Mouse (Mus musculus) midbrain, embryonic 10.5 days (tissue): ENCODE results near the gene Taf5. TPM values are rescaled to one million over a fixed set of nuclear protein-coding genes. Genes with fewer than 3 reads are reported as not detected.

Experiments used
- DNase-seq: peaks from one replicate; pipeline ENCODE4 v3.0.0-alpha.2; 2017; ENCODE audit warnings: low spot score
- H3K27ac ChIP-seq: fragments of 300-500 bp; sonication (generic); replicated peaks from 2 replicates; pipeline ENCODE4 v1.5.1; 2016; ENCODE audit warnings: mild to moderate bottlenecking
- H3K27me3 ChIP-seq: fragments of 300-500 bp; sonication (generic); 2 replicates; pipeline ENCODE4 v1.6.1; 2016; ENCODE audit warnings: low read depth, mild to moderate bottlenecking; ENCODE audit not compliant: poor library complexity, severe bottlenecking
- H3K36me3 ChIP-seq: fragments of 300-500 bp; sonication (generic); 2 replicates; pipeline ENCODE4 v1.6.1; 2016; ENCODE audit warnings: mild to moderate bottlenecking, moderate library complexity
- H3K4me1 ChIP-seq: fragments of 300-500 bp; sonication (generic); 2 replicates; pipeline ENCODE4 v1.6.1; 2016
- H3K4me3 ChIP-seq: fragments of 300-500 bp; sonication (generic); 2 replicates; pipeline ENCODE4 v1.5.1; 2016; ENCODE audit warnings: mild to moderate bottlenecking, moderate library complexity
- H3K9me3 ChIP-seq: fragments of 300-500 bp; sonication (generic); replicated peaks from 2 replicates; pipeline ENCODE4 v1.6.1; 2016; ENCODE audit warnings: mild to moderate bottlenecking
- WGBS: fragments of 180-500 bp; shearing (Covaris S2); methylation state at CpG from one replicate; pipeline ENCODE4 v1.1.7; 2016; 5-methylcytosine and 5-hydroxymethylcytosine counted together
- polyA plus RNA-seq: library from polyadenylated mRNA; unstranded; fragments of >200 nt; fragmentation: Nextera tagmentation; extraction: Ambion mirVana; gene quantifications from 2 replicates; pipeline ENCODE4 v1.2.1, GENCODE M21; 2016

Taf5 gene
- 6.8 and 7.1 TPM in 2 replicates for polyA plus RNA-seq

- no peaks in the 10 kb centered on the region for H3K9me3 ChIP-seq
- no peaks in the 10 kb centered on the region for H3K27me3 ChIP-seq
- H3K36me3 ChIP-seq: peaks cover 18% of the 10 kb centered on the region
- peak; percentile 98 for DNase-seq
- peak within 1 kb of the TSS; percentile 94 for H3K27ac ChIP-seq
- WGBS: 11% methylated on average over 49 of the region's 49 CpGs
- peaks cover 12% of the 10 kb centered on the region for H3K4me1 ChIP-seq
- H3K4me3 ChIP-seq: peak within 1 kb of the TSS; percentile 100
Observed at GRCm38 (mm10) chr19:47067096-47067882, at the start of gene Taf5. Taf5 (plus strand) TSS chr19:47067746.

DNA sequence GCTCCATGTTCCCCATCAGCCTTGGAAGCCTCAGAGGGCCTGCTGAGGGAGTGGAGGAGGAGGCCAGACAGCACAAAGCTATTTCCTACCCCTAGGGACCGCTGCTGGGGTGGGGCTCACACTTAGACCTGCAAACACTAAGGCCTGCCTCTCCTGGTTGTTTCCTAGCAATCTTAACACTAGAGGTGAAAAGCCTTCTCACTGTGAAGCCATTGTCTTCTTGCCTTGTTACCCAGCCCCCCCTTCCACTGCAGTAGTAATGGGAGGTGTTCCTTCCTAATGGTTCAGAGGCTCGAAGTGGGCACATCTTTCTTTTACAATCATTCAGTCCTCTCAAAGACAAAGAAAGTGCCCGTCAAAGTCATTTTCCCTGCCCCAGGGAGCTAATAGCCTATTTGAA, 49.7 kb upstream of the Taf5 start:
- no peak for DNase-seq
- peak overlapping the region; percentile 71 for H3K27ac ChIP-seq
- H3K4me1 ChIP-seq: peaks cover 48% of the 10 kb centered on the region
- H3K9me3 ChIP-seq: no peaks in the 10 kb centered on the region
- WGBS: 6% methylated on average over 3 of the region's 3 CpGs
- H3K4me3 ChIP-seq: peak overlapping the region; percentile 60
- peaks cover 63% of the 10 kb centered on the region for H3K27me3 ChIP-seq
- 0 out of 2 replicates have a peak, but pooled peaks cover 6% of the 10 kb centered on the region for H3K36me3 ChIP-seq

DNA sequence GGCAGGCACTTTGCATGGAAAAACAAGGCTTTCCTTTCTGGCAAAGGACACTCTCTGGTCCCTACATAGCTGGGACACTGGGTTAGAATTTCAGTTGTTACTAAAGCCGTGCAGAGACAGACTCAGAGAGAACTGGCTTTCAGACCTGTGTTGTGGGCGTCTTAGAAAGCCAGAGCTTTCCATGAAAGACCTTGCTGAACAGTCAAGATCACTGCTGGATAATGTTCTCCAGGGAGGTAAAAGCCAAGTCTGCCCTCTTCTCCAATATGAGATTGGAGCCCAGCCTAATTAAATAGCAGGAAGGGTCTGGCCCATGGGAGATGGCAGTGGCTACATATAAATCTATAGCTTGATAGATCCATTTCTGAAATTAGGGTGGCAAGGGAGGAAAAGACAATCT, 49.2 kb upstream of the Taf5 start:
- Histone ChIP-seq H3K27ac (peak overlapping the region; percentile 71), H3K4me3 (peak overlapping the region; percentile 60), H3K27me3 (peaks cover 58% of the 10 kb centered on the region), H3K9me3 (no peaks in the 10 kb centered on the region), H3K4me1 (peaks cover 47% of the 10 kb centered on the region), H3K36me3 (peaks cover 9% of the 10 kb centered on the region; the same call in 1 of the 2 replicates)
- WGBS: 32% methylated on average over 2 of the region's 2 CpGs
- DNase-seq: no peak

DNA sequence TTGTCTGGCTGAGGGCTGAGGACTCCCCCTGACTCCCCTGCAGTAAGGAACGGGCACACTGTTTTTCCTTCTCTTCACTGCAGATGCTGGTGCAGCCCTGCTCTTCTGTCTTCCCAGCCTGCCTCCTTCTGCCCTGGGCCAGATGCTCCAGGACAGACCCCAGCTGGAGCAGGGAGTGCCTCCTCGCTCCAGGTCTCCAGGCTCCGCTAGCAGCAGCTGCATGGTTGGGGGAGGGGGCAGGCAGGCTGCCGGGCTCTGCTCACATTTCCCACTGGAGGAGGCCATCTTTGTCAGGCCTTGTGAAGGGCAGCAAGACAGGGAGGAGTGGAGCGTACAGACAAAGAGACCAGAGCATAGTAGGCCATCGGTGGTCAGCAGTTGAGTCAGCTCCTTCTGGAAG, 48.2 kb upstream of the Taf5 start:
- peaks cover 37% of the 10 kb centered on the region for H3K4me1 ChIP-seq
- DNase-seq: peak; percentile 57
- no peaks in the 10 kb centered on the region for H3K9me3 ChIP-seq
- peaks cover 48% of the 10 kb centered on the region for H3K27me3 ChIP-seq
- peaks cover 16% of the 10 kb centered on the region; the same call in 1 of the 2 replicates for H3K36me3 ChIP-seq
- 23% methylated on average over 6 of the region's 6 CpGs for WGBS
- peak overlapping the region; percentile 60 for H3K4me3 ChIP-seq
- peak overlapping the region; percentile 71 for H3K27ac ChIP-seq

- WGBS: 91% methylated on average over 4 of the region's 4 CpGs
- H3K36me3 ChIP-seq: peaks cover 22% of the 10 kb centered on the region; the same call in 1 of the 2 replicates
Observed at GRCm38 (mm10) chr19:47022709-47023108, 44.8 kb upstream of the Taf5 start.

GRCm38 (mm10) chr19:47023546-47023945, 44.0 kb upstream of the Taf5 start:
- no peak overlapping the region for H3K4me3 ChIP-seq
- no peaks in the 10 kb centered on the region for H3K9me3 ChIP-seq
- H3K36me3 ChIP-seq: peaks cover 22% of the 10 kb centered on the region; the same call in 1 of the 2 replicates
- H3K4me1 ChIP-seq: peaks cover 11% of the 10 kb centered on the region
- H3K27me3 ChIP-seq: peaks cover 6% of the 10 kb centered on the region
- no peak for DNase-seq
- no peak overlapping the region for H3K27ac ChIP-seq
- 91% methylated on average over 13 of the region's 13 CpGs for whole genome bisulfite sequencing

More at GRCm38 (mm10) chr19:47022709-47023108, 44.8 kb upstream of the Taf5 start:
- H3K4me3 ChIP-seq: no peak overlapping the region
- H3K27me3 ChIP-seq: peaks cover 15% of the 10 kb centered on the region
- H3K9me3 ChIP-seq: no peaks in the 10 kb centered on the region
- H3K4me1 ChIP-seq: peaks cover 14% of the 10 kb centered on the region
- H3K27ac ChIP-seq: no peak overlapping the region
- DNase-seq: no peak

GRCm38 (mm10) chr19:47024954-47025353, 42.6 kb upstream of the Taf5 start:
- H3K36me3 ChIP-seq: peaks cover 22% of the 10 kb centered on the region; the same call in 1 of the 2 replicates
- 0 out of 2 replicates have a peak, but pooled peaks cover 3% of the 10 kb centered on the region for H3K4me1 ChIP-seq
- 93% methylated on average over 10 of the region's 10 CpGs for WGBS

DNA sequence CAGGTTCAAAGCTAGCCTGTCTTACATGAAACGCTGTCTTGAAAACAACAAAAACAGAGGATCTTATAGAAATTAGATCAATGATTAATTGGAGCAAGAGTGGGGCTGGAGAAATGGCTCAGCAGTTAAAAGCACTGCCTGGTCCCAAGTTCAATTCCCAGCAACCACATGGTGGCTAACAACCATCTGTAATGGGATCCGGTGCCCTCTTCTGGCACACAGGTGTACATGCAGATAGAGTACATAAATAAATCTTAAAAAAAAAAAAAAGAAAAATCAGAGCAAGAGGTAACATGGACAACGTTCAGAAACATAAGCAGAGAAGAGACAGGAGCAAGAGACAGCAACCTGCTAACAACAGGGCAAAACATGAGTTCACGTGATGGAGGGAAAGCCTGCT, 41.0 kb upstream of the Taf5 start:
- no peak for DNase-seq
- H3K36me3 ChIP-seq: peaks cover 22% of the 10 kb centered on the region; the same call in 1 of the 2 replicates

More at GRCm38 (mm10) chr19:47024954-47025353, 42.6 kb upstream of the Taf5 start:
- Histone ChIP-seq H3K27ac (no peak overlapping the region), H3K4me3 (no peak overlapping the region), H3K27me3 (no peaks in the 10 kb centered on the region), H3K9me3 (no peaks in the 10 kb centered on the region)
- DNase-seq: no peak

GRCm38 (mm10) chr19:47029796-47030195, 37.8 kb upstream of the Taf5 start:
- Histone ChIP-seq H3K27ac (peak overlapping the region; percentile 56; the same call in 1 of the 2 replicates), H3K36me3 (peaks cover 32% of the 10 kb centered on the region), H3K9me3 (no peaks in the 10 kb centered on the region), H3K4me1 (0 out of 2 replicates have a peak, but pooled peaks cover 3% of the 10 kb centered on the region), H3K4me3 (no peak overlapping the region), H3K27me3 (no peaks in the 10 kb centered on the region)
- no peak for DNase-seq
- 76% methylated on average over 9 of the region's 9 CpGs for WGBS

More for the DNA sequence above, 41.0 kb upstream of the Taf5 start:
- Histone ChIP-seq H3K4me1 (0 out of 2 replicates have a peak, but pooled peaks cover 3% of the 10 kb centered on the region), H3K4me3 (no peak overlapping the region), H3K27ac (no peak overlapping the region), H3K27me3 (no peaks in the 10 kb centered on the region), H3K9me3 (no peaks in the 10 kb centered on the region)
- 86% methylated on average over 4 of the region's 4 CpGs for WGBS

DNA sequence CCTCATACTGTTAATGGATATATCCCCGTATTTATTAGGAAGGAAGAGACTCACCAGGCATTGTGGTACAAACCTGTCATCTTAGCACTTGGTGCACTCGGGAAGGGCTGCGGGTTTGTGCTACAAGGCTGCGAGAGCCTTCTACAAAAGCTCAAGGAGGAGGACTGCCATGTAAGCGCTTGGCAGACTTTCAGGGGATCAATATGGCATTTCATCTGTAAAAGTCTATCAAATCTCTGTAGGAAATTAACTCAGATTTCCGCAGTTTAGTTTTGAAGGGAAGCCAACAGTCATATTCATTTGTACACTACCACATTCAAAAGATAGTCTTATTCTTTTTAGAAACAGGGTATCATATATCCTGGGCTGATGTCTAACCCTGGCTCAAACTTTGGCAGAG, 35.8 kb upstream of the Taf5 start:
- Histone ChIP-seq H3K36me3 (peaks cover 45% of the 10 kb centered on the region), H3K27ac (no peak overlapping the region), H3K9me3 (no peaks in the 10 kb centered on the region), H3K27me3 (no peaks in the 10 kb centered on the region), H3K4me1 (0 out of 2 replicates have a peak, but pooled peaks cover 3% of the 10 kb centered on the region), H3K4me3 (no peak overlapping the region)
- no peak for DNase-seq
- 93% methylated on average over 6 of the region's 6 CpGs for WGBS

DNA sequence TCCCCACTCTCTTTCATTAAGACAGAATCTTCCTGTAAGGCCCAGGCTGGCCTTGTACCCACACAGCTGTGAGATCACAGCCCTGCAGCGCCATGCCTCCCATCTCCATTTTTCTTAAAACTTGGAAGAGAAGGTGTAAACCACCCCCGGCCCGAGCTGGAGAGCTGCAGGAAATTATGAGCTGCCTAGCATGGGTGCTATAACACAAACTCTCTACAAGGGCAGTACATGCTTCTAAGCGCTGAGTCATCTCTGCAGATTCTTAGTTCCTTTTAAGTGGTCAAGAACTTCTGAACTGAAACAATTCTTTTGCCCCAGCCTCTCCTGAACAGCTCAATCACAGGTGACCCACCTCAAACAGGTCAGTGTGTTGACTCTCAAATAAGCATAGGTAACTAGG, 32.6 kb upstream of the Taf5 start:
- peaks cover 76% of the 10 kb centered on the region for H3K36me3 ChIP-seq
- DNase-seq: no peak
- H3K4me1 ChIP-seq: no peaks in the 10 kb centered on the region
- H3K9me3 ChIP-seq: no peaks in the 10 kb centered on the region
- 90% methylated on average over 4 of the region's 4 CpGs for WGBS
- no peaks in the 10 kb centered on the region for H3K27me3 ChIP-seq
- no peak overlapping the region for H3K27ac ChIP-seq
- H3K4me3 ChIP-seq: no peak overlapping the region

DNA sequence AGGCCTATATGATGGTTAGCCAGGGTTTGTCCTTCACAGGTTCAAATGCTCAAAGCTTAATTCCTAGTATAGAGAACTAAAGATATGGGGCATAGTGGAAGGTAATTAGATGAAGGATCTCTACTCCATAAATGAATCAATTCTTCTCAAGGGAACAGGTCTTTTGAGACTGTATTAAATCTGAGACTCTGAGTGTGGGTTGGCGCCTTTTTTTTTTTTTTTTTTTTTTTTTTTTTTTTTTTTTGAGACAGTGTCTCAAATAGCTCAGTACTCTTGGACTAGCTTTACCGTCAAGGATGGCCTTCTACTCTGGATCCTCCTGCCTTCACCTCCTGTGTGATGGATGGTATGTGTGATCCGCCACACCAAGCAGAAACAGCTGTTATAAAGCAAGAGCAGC, 30.9 kb upstream of the Taf5 start:
- no peaks in the 10 kb centered on the region for H3K27me3 ChIP-seq
- DNase-seq: no peak
- H3K27ac ChIP-seq: no peak overlapping the region
- H3K4me1 ChIP-seq: no peaks in the 10 kb centered on the region
- no peaks in the 10 kb centered on the region for H3K9me3 ChIP-seq
- no peak overlapping the region for H3K4me3 ChIP-seq
- H3K36me3 ChIP-seq: peaks cover 92% of the 10 kb centered on the region
- WGBS: 92% methylated on average over 3 of the region's 3 CpGs
